Mouse (Mus musculus) ES-CJ7 (cell line): Measurements from ENCODE around the gene Ppp2ca.

ENCODE experiments used
- DNase-seq: peaks from one replicate; pipeline ENCODE4 v3.0.0; 2011; ENCODE audit warnings: low read depth, low spot score

Gene Ppp2ca

DNA sequence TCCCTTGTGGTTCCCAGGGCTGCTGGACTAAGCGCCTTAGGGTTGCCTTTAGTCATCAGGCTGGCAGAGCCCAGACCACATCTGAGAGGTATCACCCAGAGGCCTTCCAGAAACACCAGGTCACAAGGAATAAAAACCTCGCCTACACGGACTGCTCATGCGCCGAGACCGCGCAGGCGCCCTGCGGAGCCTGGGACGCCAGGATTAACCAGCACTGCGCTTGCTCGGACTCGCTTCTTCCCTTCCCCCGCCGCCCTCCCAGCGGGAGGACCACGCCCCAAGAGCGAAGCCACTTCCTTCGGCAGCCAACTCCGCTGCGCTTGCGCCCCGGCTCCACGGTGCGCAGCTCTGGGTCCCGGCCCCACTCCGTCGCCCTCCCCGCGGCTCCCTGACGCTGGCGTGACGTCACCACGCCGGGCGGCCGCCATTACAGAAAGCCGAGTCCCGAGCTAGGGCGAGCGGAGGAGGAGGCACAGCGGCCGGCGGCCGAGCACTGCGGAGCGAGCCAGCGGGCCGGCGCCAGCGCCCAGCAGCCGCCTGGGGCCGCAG, at the start of gene Ppp2ca:
Gene Ppp2ca, plus strand, starts transcription at position 284 of the 549 bp plus-strand sequence.
- peak; percentile 99 for DNase-seq

DNA sequence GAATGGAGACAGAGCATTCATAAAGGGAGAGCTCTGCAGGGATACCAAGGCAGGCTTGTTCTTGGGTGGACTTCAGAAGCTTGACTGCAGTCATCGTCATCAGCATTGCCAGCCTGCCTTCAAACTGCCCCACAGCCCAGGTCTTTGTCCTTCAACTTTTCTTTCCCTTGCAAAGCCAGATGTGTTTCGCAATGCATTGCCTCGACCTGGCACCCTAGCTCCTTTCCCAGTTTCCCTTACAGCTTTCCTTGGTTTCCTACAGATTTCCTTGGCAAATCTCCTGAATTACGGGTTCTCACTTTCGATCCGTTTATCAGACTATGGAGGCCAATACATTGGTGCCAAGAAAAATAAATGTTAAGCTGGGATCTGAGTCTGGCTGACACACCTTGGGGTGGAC, 45.1 kb upstream of the Ppp2ca start:
- DNase-seq, result no peak

DNA sequence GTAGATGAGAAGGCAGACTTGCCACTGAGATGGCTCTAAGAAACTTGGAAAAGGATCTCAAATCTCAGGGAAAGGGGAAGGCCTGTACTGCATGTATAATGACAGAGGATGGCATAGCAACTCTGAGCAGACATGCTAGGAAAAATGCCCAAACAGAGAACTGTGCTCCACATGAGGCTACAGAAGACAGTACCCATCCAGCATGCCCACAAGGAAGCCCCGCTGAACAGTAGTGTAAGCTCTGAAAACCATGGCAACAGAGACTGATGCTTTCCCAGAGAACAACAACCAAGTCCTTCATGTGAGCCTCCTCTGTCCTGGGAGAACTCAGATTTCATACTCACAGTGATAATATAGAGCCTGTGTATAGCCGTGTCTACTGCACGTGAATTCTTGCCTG, 43.8 kb upstream of the Ppp2ca start:
- DNase-seq, result no peak

DNA sequence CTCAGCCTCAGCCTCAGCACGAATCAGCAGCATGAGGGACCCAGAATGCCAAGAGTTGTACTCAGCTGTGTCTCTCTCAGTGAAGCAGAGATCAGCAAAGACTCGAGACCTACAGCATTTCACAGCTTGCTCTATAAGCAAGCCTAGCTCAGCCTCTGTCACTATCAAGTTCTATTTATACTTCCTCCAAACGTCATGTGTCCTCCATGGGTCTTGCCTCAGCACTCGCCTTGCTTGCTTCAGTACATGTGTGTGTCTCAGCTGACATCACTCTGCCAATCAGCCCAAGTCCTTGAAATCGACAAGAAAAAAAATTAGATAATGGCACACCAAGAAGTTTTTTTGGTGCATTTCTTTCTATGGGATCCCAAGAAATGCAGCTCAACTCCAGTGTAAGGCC, 42.3 kb upstream of the Ppp2ca start:
- no peak for DNase-seq

DNA sequence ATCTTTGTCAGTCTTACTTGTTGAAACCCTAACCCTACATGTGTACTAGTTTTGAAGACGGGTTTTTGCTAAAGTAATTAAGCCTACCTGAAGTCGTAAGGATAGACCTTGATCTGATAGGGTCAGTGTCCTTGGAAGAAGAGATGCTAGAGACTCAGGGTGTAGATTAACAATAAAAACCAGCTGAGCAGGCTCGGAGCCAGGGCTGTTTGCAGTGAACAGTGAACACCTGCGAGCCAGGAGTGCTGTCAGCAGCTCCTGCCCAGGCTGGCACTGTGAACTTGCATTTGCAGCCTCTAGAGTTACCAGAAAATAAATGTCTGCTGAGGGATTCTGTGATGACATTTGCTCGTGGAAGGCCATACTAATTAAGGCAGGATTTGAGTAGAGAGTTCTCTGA, 39.5 kb upstream of the Ppp2ca start:
- no peak for DNase-seq

DNA sequence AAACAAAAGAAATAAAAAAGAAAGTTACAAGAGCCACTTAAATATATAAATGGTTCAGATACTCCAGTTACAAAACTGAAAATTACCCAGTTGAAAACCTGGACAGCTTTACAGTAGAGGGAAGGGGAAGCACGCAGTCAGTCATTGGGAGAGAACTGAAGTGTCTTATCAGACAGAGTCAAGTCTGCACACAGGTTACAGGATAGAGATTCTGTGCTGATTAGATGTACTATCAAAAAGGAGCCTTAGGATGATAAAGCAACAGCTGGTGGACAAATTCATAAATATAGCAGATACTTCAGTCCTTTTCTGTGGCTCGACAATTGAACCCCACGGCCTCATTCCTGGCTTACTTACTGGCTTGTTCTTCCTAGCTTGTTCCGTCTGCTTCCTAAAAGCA, 38.2 kb upstream of the Ppp2ca start:
- no peak for DNase-seq

DNA sequence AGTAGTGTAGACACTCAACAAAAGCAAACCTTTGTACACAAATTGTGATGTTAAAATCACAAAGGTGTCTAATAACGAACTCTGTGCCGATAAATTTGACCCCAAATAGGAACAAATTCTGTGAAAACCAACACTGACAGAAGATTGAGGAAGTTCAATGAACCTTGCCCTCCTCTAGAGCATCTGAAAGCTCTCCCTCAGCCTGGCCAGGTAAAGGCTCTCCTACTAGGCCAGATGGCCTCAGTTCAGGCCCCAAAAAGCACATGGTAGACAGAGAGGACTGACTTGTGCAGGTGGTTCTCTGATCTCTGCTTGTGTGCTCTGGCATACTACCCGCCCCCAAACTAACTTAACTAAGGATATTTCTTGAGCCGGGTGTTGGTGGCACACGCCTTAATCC, 36.1 kb upstream of the Ppp2ca start:
- no peak for DNase-seq

DNA sequence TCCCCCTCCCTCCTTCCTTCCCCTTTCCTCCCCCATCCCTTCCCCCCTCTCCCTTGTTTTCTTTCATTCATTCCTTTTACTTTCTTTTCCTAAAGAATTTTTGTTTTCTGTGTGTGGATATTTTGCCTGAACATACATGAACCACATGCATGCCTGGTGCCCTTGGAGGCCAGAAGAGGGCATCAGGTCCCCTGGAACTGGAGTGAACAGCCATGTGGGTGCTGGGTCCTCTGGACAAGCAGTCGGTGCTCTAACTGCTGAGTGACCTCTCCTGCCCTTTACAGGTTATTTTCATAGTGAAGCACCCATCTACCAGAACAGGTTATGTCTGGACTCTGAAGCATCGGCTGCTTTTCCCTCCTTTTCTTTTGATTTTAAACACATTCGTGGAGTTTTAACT, 34.1 kb upstream of the Ppp2ca start:
- DNase-seq, result no peak

DNA sequence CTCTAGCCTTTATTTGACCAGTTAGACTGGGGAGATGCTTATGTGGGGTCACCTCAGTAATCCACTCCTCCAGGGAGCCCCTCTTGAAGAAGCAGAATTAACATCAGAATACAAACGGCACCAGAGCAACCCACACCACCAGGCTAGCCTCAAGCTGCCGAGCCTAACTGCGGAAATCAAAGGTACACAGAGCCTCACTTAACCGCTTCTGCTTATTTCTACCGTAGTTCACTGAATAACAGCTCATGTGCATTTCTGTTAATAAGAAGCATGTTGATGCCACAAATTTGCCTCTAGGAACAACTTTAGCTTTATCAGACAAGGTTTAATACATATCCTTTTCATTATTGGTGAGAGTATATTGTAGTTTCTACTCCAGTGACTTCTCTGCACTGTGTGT, 32.6 kb upstream of the Ppp2ca start:
- peak; percentile 36 for DNase-seq

DNA sequence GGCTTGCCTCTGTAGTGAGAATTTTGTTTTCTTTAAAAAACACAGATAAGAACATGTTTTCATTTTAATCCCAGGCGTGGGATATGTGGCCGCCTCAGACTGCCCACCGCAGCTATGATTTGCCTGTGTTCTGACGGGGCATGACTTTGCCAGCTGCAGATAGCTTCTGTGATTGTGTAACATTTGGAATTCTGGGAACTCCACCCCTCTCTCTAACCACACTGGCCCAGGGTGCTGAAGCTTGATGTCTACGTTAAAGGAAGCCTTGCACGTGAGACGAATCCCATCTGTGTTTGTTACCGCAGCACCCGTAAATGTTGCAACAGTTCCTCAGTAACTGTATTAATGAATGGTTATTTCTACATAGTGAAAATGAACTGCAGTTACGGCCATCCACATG, 26.7 kb upstream of the Ppp2ca start:
- no peak for DNase-seq

DNA sequence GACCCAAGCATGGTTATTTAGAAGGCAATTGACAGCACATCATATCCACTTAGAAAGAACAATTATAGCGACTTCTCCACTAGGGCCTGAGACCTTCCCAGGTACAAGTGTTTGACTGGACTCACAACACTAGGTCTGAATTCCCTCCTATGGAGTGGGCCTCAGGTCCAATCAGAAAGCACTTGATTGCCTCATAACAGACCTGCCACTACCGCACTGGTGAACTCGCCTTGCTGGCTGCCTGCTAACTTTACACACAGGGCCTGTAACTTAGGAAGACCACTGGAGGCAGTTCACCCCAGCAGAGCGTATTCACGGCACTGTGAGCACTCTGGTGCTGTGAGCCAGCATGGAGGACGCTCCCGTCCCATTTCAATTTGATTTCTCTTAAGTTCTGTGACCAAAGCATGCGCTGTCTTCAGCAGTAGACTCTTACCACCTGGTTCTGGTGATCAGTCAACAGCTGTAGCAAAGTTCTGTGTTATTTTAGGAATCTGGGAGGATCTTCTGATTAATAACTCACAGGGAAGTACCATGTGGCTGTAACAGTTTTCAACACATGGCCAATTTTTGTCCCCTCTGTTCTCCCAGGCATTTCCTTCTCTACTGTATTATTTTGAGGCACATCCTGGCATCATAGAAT, 24.8 kb upstream of the Ppp2ca start:
- DNase-seq, result peak; percentile 42

DNA sequence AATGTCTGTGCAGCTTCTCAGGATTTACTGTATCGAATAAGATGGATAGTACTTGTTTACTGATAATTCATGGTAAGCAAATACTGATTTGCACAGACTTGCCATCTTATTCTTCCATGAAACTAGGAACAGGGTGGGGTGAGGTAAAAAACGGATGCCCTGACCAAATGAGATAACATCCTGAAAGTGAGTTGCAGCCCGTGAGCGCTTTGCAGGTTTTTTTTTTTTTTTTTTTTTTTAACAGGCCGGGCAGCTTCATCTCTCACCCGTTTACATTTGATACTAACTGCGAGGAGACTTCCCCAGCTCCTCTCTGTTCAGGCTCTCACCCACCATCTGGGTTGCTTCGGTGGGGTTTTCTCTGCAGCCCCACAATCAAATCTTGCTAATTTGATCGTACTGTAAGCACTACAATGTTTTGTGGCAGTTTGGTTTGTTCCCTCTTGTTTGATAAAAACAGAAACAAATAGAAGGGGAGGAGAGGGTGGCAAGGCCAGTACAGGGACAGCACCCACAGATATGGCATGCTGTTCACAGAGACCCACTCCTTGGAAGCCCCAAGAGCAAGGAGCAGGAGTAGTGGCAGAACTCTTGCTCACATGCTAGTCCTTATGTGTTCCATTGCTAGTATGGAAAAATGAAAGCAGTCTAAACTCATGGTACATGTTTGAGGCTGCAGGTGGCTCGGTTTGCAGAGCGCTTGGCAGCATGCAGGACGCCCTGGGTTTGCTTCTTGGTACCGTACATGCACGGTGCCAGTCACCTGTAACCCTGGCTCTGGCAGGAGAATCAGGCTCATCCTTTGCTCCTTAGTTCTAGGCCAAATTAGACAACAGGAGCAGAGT, 23.6 kb upstream of the Ppp2ca start:
- DNase-seq, result no peak

DNA sequence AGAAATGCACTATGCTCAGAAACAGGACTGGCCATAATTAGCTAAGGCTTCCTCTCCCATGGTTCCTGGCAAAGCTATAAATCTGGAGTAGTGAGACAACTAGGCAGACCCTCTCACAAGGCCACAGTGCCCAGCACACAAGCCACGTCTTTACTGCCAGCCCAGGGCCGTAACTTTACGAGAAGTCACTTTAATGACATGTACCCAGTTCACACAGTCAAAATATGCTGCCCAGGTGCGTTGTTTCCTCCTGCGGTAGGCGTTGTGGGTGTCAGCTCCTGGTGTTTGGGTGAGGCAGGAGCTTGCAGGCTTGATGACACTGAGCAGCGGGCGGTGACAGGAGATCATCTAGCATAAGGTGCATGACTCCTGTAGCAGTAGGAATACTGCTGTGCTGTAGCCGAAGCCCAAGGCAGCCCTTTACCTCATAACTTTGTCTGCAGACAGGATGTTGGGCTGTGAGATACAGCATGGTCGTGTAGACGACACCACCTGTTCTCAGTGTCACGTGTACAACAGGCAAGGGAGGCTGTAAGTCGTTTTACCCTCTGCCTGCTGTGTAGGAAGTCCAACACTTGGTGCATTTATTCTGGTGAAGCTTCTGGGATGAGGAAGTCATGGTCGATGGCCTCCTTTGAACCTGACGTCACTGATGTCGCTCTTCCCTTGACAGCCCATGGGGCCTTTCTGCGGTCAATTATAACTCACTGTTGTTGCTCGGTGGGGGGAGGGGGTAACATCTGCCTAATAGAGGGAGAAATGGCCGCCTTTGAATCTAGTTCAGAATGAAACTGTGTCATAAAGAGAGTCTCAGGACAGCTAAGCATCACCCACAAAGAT, 22.5 kb upstream of the Ppp2ca start:
- DNase-seq, result no peak

DNA sequence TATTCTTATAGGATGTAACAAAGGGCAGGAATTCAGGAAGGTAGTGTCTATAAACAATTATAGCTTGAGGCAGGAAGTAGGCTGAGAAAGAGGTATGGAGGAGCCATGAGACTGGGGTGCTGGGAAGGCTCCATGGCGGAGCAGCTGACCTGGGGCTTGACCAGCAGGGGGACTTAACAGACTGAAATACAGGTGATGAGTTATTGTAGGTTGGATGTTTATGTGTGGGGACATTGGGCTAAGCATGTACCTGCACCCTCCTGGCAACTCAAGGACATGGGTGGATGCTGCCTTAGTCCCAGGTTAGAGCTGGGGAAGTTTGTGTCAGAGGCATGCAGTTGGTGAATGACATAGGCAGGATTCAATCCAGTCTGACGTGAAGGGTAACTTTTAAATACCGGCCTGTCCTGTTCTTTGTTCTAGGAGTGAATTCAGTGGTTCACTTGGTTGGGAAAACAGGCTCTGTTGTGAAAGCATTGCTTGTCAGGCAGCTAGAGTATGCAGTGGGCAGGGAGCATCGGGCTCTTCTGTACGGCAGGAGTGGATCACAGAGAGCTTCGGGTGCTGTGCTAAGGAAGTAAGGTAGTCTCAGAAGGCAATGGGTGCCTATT, 21.6 kb upstream of the Ppp2ca start:
- DNase-seq, result no peak

DNA sequence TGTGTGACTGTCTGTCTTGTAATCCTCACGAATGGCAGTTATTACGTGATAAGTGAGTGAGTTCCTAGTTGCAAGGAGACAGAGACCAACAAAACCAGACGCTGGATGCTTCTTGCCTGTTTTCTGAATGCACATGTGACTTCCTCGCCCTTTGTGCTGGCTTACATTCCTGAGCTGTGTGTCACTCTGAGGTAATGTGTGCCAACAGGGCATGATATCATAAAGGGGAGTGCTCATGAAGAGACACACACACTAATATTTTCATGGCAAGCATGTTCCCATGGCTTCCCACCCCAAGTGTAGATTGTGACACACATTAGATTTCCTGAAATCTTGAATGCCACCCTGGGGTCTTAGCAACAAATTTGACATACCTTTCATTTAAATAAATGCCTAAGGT, 20.5 kb upstream of the Ppp2ca start:
- DNase-seq, result no peak

DNA sequence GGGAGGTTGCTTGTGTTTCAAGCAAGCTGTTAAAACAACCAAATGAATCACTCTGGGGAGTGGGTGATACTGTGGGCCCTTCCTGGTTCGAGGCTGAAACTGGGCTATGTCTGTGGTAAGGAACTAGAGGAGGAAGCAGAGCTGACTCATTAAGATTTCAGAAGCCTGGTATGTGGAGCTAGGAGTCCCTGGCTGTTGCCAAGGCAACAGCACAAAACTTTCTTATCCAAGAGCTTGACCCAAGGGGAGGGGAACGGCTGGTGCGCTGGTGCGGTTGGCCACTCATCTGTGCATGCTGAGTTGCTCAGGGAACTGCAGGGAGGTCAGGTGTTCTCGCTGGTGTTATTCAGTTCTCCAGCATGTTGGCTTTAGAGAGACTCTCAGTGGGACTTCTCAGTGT, 18.5 kb upstream of the Ppp2ca start:
- DNase-seq, result no peak

DNA sequence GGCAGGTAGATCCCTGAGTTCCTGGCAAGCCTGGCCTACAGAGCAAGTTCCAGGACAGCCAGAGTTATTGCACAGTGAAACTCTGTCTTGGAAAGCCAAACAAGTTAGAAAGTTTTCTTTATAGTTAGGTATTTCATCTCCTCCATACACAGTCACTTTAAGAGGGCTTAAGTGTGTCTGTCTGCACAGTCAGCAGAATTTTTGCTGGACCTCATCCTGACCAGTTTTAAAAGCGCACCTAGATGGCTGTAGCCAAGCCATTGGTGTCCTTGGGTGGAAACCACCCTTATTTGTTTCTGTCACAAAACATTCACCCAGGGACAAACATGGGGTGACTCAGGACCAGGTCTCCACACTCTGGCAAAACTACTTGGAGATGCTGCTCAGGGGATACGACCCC, 17.8 kb upstream of the Ppp2ca start:
- no peak for DNase-seq

DNA sequence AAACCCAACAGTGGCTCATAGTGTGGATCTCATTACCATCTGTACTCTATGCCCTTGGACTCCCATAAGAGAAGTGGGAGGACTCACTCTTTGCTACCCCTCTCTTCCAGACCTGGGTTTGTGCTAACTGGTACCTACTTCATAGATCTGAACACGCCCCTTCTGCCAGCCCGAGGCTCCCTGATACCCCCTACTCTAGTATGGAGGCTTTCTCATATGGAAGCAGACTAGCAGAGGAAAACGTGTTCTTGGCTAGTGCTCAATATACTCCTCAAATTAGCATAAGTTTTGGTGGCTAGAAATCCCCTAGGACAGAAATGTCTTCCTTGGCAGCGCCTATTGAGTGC, 12.7 kb upstream of the Ppp2ca start:
- no peak for DNase-seq

DNA sequence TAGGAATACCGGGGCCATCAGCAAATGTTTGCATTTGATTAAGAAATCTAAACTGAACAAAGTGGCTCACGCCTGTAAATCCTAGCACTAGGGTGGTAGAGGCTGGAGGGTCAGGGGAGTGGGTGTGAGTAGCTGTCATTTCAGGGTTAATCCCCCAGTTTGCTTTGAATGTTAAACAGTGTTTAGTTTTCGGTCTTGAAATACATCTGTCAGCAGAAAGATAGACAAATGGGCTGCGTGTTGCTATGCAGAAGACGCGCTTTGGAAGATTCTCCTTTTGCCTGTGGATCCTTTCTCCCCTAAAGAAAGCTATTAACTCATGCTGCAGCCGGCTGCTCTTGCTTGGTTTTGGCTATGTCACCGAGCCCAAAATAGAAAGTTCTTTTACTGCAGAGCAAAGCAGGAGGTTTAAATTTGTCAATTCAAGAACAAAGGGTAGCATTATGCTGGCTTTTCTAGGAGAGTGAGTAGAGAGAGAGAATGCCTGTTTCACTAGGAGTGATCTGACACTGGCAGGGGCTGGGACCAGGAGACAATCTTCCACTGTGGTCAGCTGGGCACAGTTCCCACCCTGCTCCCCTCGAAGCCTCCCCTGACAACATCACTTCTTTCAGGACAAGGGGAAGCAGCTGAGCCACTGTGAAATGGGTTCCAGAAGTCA, 12.1 kb upstream of the Ppp2ca start:
- DNase-seq, result no peak

DNA sequence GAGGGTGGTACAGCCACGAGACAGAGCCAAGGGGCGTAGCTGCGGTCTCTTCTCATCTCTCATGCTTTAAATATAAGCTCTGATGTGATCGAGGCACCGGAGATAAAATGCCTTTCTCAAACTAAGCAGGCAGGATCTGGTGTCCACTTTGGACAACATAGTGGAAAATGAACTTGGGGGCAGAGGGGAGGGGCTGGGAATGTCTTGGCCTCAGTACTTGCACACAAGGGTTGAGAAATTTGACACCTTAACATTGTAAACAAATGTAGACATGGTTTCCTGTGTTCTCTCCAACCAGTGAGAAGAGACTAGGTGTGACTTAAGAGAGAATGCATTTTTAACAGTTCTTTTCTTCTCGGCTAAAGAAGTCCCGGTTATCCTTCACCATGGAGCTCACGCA, 9.2 kb upstream of the Ppp2ca start:
- DNase-seq, result no peak

DNA sequence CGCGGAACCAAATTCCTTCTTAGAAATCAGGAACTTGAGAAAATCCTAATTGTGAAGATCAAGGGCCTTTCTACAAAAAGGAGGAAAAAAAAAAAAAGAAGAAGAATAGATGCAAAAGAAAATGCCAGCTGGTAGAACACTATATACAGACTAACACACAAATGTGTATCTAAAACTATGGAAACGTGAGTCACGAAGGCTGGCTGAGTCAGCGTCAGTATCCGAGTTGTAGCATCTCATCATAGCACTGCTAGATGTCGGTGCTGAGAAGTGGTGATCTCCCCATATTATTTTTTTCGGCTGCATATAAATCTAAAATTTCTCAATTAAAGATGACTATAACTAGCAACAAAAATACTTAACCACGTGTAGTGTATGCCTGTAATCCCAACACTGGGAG, 7.2 kb upstream of the Ppp2ca start:
- no peak for DNase-seq
